In genomic region chr3:117851278-117852053, GRCm38 (mm10) we compare ENCODE assay signal across 18 mouse cellular contexts. TPM values are rescaled to one million over a fixed set of nuclear protein-coding genes. Genes with fewer than 3 reads are reported as not detected.
DNase-seq lines count a peak whose midpoint lies in the region; ATAC-seq and TF ChIP-seq lines count a peak whose summit lies in the region.
"Had no signal": no experiment of that assay in that cellular context is flagged by ENCODE, and none has a peak within 500 bp of the region (broad histone marks: within the 10 kb centered on the region; RNA-seq: fewer than 3 reads in every experiment).

No protein-coding gene starts in this region.

- TF ChIP-seq EP300 in heart, adult 2 months (IDR thresholded peaks at IDR 0.05; ENCODE audit: insufficient read depth, low read depth, low read length): no peak

- H3K27ac ChIP-seq in hindbrain, embryonic 10.5 days: 0 out of 2 replicates have a peak overlapping the region, but pooled peaks have one; percentile 16
- no peak overlapping the region for H3K27ac ChIP-seq in hindbrain, embryonic 14.5 days
- peak overlapping the region; percentile 81 for H3K27ac ChIP-seq in forebrain, embryonic 16.5 days (ENCODE audit: low read length)
- no peak overlapping the region for H3K27ac ChIP-seq in neural tube, embryonic 12.5 days
- H3K27ac ChIP-seq in heart, adult 2 months: no peak overlapping the region
- H3K27ac ChIP-seq: embryonic facial prominence, embryonic 10.5 days; kidney, postnatal 0 days had no signal

- H3K36me3 ChIP-seq in hindbrain, embryonic 10.5 days: no peaks in the 10 kb centered on the region
- no peaks in the 10 kb centered on the region for H3K36me3 ChIP-seq in hindbrain, embryonic 14.5 days (replicated peaks; ENCODE audit: control insufficient read depth, insufficient read depth)
- no peaks in the 10 kb centered on the region for H3K36me3 ChIP-seq in forebrain, embryonic 16.5 days (ENCODE audit: control insufficient read depth, insufficient read depth)
- no peaks in the 10 kb centered on the region for H3K36me3 ChIP-seq in neural tube, embryonic 12.5 days
- no peaks in the 10 kb centered on the region; the same call in 1 of the 2 replicates for H3K36me3 ChIP-seq in heart, adult 2 months (ENCODE audit: control insufficient read depth, insufficient read depth, low read length)
- H3K36me3 ChIP-seq: embryonic facial prominence, embryonic 10.5 days had no signal

- TF ChIP-seq CTCF in brain, embryonic 14.5 days (IDR thresholded peaks at IDR 0.05; ENCODE audit: borderline replicate concordance, extremely low read depth, insufficient read depth, insufficient read length): no peak
- TF ChIP-seq CTCF in heart, adult 2 months (IDR thresholded peaks at IDR 0.05): no peak
- no peak for TF ChIP-seq CTCF in lung, adult 2 months (IDR thresholded peaks at IDR 0.05; ENCODE audit: insufficient read depth, low read length)

- no peak for TF ChIP-seq POLR2A in brain, embryonic 14.5 days (IDR thresholded peaks at IDR 0.05; ENCODE audit: borderline replicate concordance, extremely low read depth, insufficient read depth, insufficient read length, poor library complexity, severe bottlenecking)
- TF ChIP-seq POLR2A in heart, adult 2 months (IDR thresholded peaks at IDR 0.05; ENCODE audit: insufficient read depth, low read depth, low read length): no peak
- no peak for TF ChIP-seq POLR2A in lung, adult 2 months (IDR thresholded peaks at IDR 0.05; ENCODE audit: borderline replicate concordance, extremely low read depth, low read depth, low read length)

- H3K4me2 ChIP-seq in hindbrain, embryonic 14.5 days (replicated peaks): no peak overlapping the region
- no peak overlapping the region for H3K4me2 ChIP-seq in forebrain, embryonic 16.5 days (ENCODE audit: low read length)
- H3K4me2 ChIP-seq in neural tube, embryonic 12.5 days (replicated peaks): no peak overlapping the region

- no peak for DNase-seq in hindbrain, embryonic 10.5 days (ENCODE audit: low spot score)
- DNase-seq in hindbrain, embryonic 14.5 days (ENCODE audit: low spot score): no peak
- DNase-seq in brain, embryonic 14.5 days (ENCODE audit: low read depth): peak; percentile 79
- no peak for DNase-seq in heart, adult 2 months
- DNase-seq in left cerebral cortex, adult 9 months (ENCODE audit: low spot score in 2 of 2): no peak
- DNase-seq in lung, adult 2 months: no peak
- DNase-seq: adrenal gland, postnatal 25 days; cerebellum, adult 9-10 months; gastrocnemius, postnatal 36 days; kidney, adult 2 months; right cerebral cortex, adult 18-20 months; right cerebral cortex, postnatal 4 days; thymus, postnatal 36 days had no signal

- ATAC-seq in hindbrain, embryonic 14.5 days (ENCODE audit: low FRiP score): no peak; the same call in 1 of the 2 replicates
- ATAC-seq in forebrain, embryonic 16.5 days: peak; percentile 80
- ATAC-seq in neural tube, embryonic 12.5 days (ENCODE audit: low FRiP score, low read depth): peak; percentile 46; the same call in 1 of the 2 replicates
- ATAC-seq: lung, postnatal 0 days had no signal

- H3K9ac ChIP-seq in hindbrain, embryonic 14.5 days: no peak overlapping the region
- H3K9ac ChIP-seq in forebrain, embryonic 16.5 days (replicated peaks; ENCODE audit: low read depth, low read length): no peak overlapping the region
- H3K9ac ChIP-seq in neural tube, embryonic 12.5 days: no peak overlapping the region
- H3K9ac ChIP-seq in heart, adult 2 months (ENCODE audit: low read depth, low read length): no peak overlapping the region

- H3K4me3 ChIP-seq in hindbrain, embryonic 10.5 days: no peak overlapping the region
- H3K4me3 ChIP-seq in hindbrain, embryonic 14.5 days (replicated peaks; ENCODE audit: low read length): no peak overlapping the region
- H3K4me3 ChIP-seq in forebrain, embryonic 16.5 days (replicated peaks; ENCODE audit: low read length): no peak overlapping the region
- H3K4me3 ChIP-seq in neural tube, embryonic 12.5 days: no peak overlapping the region
- no peak overlapping the region for H3K4me3 ChIP-seq in heart, adult 2 months
- no peak overlapping the region for H3K4me3 ChIP-seq in lung, adult 2 months (replicated peaks; ENCODE audit: extremely low read depth, low read depth, low read length)
- H3K4me3 ChIP-seq: embryonic facial prominence, embryonic 10.5 days had no signal

- no peaks in the 10 kb centered on the region for H3K9me3 ChIP-seq in hindbrain, embryonic 10.5 days
- H3K9me3 ChIP-seq in hindbrain, embryonic 14.5 days (ENCODE audit: control insufficient read depth, low read length): no peaks in the 10 kb centered on the region
- no peaks in the 10 kb centered on the region for H3K9me3 ChIP-seq in forebrain, embryonic 16.5 days (ENCODE audit: control insufficient read depth, low read length)
- H3K9me3 ChIP-seq in neural tube, embryonic 12.5 days: no peaks in the 10 kb centered on the region
- H3K9me3 ChIP-seq: embryonic facial prominence, embryonic 10.5 days had no signal

- WGBS in hindbrain, embryonic 10.5 days: 89% methylated on average over 18 of the region's 18 CpGs
- 64% methylated on average over 18 of the region's 18 CpGs for WGBS in hindbrain, embryonic 14.5 days
- WGBS in forebrain, embryonic 16.5 days: 49% methylated on average over 18 of the region's 18 CpGs
- 76% methylated on average over 18 of the region's 18 CpGs for WGBS in neural tube, embryonic 12.5 days
- 93% methylated on average over 18 of the region's 18 CpGs for WGBS in heart, adult 2 months
- WGBS in lung, adult 2 months: 90% methylated on average over 18 of the region's 18 CpGs

- H3K4me1 ChIP-seq in hindbrain, embryonic 10.5 days (replicated peaks): no peaks in the 10 kb centered on the region
- no peaks in the 10 kb centered on the region for H3K4me1 ChIP-seq in hindbrain, embryonic 14.5 days (replicated peaks; ENCODE audit: control insufficient read depth, insufficient read depth, low read length)
- no peaks in the 10 kb centered on the region for H3K4me1 ChIP-seq in forebrain, embryonic 16.5 days (replicated peaks; ENCODE audit: control insufficient read depth, insufficient read depth, low read length)
- H3K4me1 ChIP-seq in neural tube, embryonic 12.5 days: no peaks in the 10 kb centered on the region
- peaks cover 1% of the 10 kb centered on the region; the same call in 1 of the 2 replicates for H3K4me1 ChIP-seq in heart, adult 2 months (ENCODE audit: control insufficient read depth, insufficient read depth, low read length)
- no peaks in the 10 kb centered on the region for H3K4me1 ChIP-seq in lung, adult 2 months (ENCODE audit: control insufficient read depth, insufficient read depth, low read length)
- H3K4me1 ChIP-seq: embryonic facial prominence, embryonic 10.5 days had no signal

- no peaks in the 10 kb centered on the region for H3K27me3 ChIP-seq in hindbrain, embryonic 10.5 days (ENCODE audit: insufficient read depth, poor library complexity, severe bottlenecking)
- no peaks in the 10 kb centered on the region for H3K27me3 ChIP-seq in hindbrain, embryonic 14.5 days (ENCODE audit: control insufficient read depth, insufficient read depth, low read length)
- H3K27me3 ChIP-seq in forebrain, embryonic 16.5 days (replicated peaks; ENCODE audit: control insufficient read depth, insufficient read depth, low read length): no peaks in the 10 kb centered on the region
- H3K27me3 ChIP-seq in neural tube, embryonic 12.5 days (replicated peaks): no peaks in the 10 kb centered on the region
- H3K27me3 ChIP-seq in heart, adult 2 months (ENCODE audit: control insufficient read depth, insufficient read depth, low read length): no peaks in the 10 kb centered on the region

- H3K79me2 ChIP-seq in heart, adult 2 months (replicated peaks; ENCODE audit: control insufficient read depth, insufficient read depth, low read length): no peaks in the 10 kb centered on the region; the same call in 1 of the 2 replicates

- intact Hi-C loops in heart, adult 2 months (cut with DNase I): no loop called here

RNA-seq across cellular contexts. Expression of gene Snx7, which starts 17.3 kb away (rescaled TPM):
- polyA plus RNA-seq in hindbrain, embryonic 10.5 days (2016; fragmentation: Nextera tagmentation; extraction: Ambion mirVana): 12.2 and 17.0 TPM in 2 replicates
- polyA plus RNA-seq in hindbrain, embryonic 14.5 days (2014; fragmentation: Nextera tagmentation; extraction: Ambion mirVana): 9.8 and 11.1 TPM in 2 replicates
- polyA plus RNA-seq in brain, embryonic 14.5 days (2012; rRNA removed): 5.6 and 6.1 TPM in 2 replicates
- 17.1 and 19.8 TPM in 2 replicates for polyA plus RNA-seq in forebrain, embryonic 16.5 days (2015; fragmentation: Nextera tagmentation; extraction: Ambion mirVana)
- polyA plus RNA-seq in neural tube, embryonic 12.5 days (2016; fragmentation: Nextera tagmentation; extraction: Ambion mirVana): 12.2 and 15.7 TPM in 2 replicates
- 1 to 10 TPM; 5.0 to 5.9 TPM for total RNA-seq in heart, adult 2 months (2021)
- 6.2 and 7.4 TPM in 2 replicates for polyA plus RNA-seq in heart, adult 2 months (2012; rRNA removed)
- polyA plus RNA-seq in lung, adult 2 months (2012; rRNA removed): 22.3 and 22.5 TPM in 2 replicates

Comparison
In these comparisons a context has a peak if more than half of its experiments do, and no peak if none do; other contexts are left out.
1. H3K27ac ChIP-seq: peak in hindbrain, embryonic 10.5 days (single experiment) and forebrain, embryonic 16.5 days (single experiment); none in hindbrain, embryonic 14.5 days (single experiment), neural tube, embryonic 12.5 days (single experiment) and heart, adult 2 months (single experiment).